Mouse (Mus musculus): ENCODE results near the gene Pcgf1. TPM values are rescaled to one million over a fixed set of nuclear protein-coding genes. Genes with fewer than 3 reads are reported as not detected.

Pcgf1 gene
- polyA plus RNA-seq (2011; ENCODE audit: insufficient read depth, insufficient read length, low read depth, missing spikeins) = 14.7 and 21.3 TPM in 2 replicates

DNA sequence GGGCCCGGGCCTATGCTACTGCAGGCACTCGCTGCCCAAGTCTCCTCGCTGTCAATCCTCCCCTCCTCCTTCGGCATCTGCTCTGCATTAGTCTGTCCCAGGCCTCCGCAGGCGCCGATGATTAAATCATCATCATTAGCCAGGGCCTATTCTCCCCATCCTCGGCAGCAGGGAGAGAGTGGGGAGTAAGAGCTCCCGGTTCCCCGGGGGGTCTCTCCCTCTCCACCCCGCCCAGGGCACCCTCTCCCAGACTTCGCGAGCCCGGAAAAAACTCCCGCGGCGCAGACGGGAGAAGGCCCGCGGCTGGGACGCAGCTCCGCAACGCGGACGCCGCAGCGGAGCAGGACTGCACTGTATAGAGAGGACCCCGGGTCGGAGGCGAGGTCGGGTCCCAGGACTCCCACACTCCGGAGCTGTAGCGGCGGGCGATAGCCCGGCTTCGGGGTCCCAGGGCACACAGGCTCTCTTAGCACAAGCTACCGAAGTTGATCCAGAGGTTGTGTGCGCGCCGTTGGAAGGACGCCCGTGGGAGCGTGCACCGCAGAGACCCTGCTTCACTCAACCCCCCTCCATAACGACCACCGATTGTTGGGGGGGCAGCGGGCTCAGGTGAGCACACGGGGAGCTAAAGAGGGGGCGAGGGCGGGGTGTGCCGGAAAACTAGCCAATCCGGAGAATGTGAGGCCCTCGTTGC is at the start of gene Pcgf1:
Gene Pcgf1, plus strand, starts transcription at position 240 of the 694 bp plus-strand sequence.
- Histone ChIP-seq H3K4me3 (ENCODE audit: low read depth, low read length) (peak within 1 kb of the TSS; percentile 89), H3K27me3 (ENCODE audit: control insufficient read depth, insufficient read depth, low read length, poor library complexity, severe bottlenecking) (no peaks in the 10 kb centered on the region), H3K9ac (ENCODE audit: low read depth, poor library complexity, severe bottlenecking) (peak within 1 kb of the TSS; percentile 63), H3K4me1 (ENCODE audit: control insufficient read depth, insufficient read depth, low read length) (no peaks in the 10 kb centered on the region), H3K9me3 (replicated peaks; ENCODE audit: control insufficient read depth, insufficient read depth, low read length, poor library complexity, severe bottlenecking) (no peaks in the 10 kb centered on the region), H3K27ac (ENCODE audit: insufficient read depth, low read length) (no peak within 1 kb of the TSS), H3K36me3 (ENCODE audit: control insufficient read depth, insufficient read depth, low read length, poor library complexity, severe bottlenecking) (peaks cover 3% of the 10 kb centered on the region; the same call in 1 of the 2 replicates)
- TF ChIP-seq EP300 (IDR thresholded peaks at IDR 0.05; ENCODE audit: insufficient read depth, low read depth, low read length) (no peak), POLR2A (IDR thresholded peaks at IDR 0.05; ENCODE audit: insufficient read depth, low read length) (no peak), CTCF (IDR thresholded peaks at IDR 0.05; ENCODE audit: low read depth, low read length) (no peak)

DNA sequence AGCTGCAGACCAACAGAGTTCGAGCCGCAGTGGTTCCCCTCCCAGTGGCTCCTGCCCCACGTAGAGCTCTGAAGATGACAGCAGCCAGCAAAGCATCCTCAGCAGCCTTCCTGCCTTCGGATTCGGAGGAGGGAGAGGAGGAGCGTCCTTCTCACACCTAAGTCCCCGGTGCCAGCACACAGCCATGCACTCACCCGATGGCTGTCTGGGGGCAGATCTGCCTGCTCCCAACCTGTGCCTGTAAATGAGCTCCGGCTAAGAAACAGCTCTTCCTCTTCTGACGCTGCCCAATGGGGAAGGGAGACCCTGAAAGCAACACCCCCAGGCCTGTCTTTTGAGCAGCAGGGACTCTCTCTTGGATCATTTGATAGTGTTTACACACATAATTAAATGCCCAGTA is 47.9 kb upstream of the Pcgf1 start:
- Histone ChIP-seq H3K4me3 (ENCODE audit: low read depth, low read length) (no peak overlapping the region), H3K4me1 (ENCODE audit: control insufficient read depth, insufficient read depth, low read length) (peaks cover 1% of the 10 kb centered on the region), H3K9ac (ENCODE audit: low read depth, poor library complexity, severe bottlenecking) (no peak overlapping the region), H3K36me3 (ENCODE audit: control insufficient read depth, insufficient read depth, low read length, poor library complexity, severe bottlenecking) (no peaks in the 10 kb centered on the region), H3K27me3 (ENCODE audit: control insufficient read depth, insufficient read depth, low read length, poor library complexity, severe bottlenecking) (no peaks in the 10 kb centered on the region), H3K27ac (ENCODE audit: insufficient read depth, low read length) (no peak overlapping the region), H3K9me3 (replicated peaks; ENCODE audit: control insufficient read depth, insufficient read depth, low read length, poor library complexity, severe bottlenecking) (no peaks in the 10 kb centered on the region)
- TF ChIP-seq EP300 (IDR thresholded peaks at IDR 0.05; ENCODE audit: insufficient read depth, low read depth, low read length) (no peak), POLR2A (IDR thresholded peaks at IDR 0.05; ENCODE audit: insufficient read depth, low read length) (no peak), CTCF (IDR thresholded peaks at IDR 0.05; ENCODE audit: low read depth, low read length) (no peak)

DNA sequence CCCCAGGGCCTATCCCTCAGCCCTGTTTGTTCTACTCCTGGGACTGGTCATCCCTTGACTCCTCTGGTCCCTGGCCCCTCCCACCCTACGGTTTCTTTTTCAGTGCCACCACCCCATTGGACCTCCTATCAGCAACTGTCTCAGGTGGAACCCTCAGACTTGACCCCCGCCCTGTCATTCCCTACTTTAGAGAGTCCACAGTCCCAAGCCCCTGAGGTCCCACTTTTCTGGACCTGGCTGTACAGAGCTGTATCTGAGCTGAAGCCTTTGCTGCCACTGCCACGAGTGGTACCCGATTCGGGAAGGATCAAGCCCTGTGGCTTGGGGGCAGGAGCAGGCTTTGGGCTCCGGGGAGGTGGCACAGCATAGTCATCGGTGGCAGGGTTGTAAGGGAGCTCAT is 46.6 kb upstream of the Pcgf1 start:
- Histone ChIP-seq H3K9me3 (replicated peaks; ENCODE audit: control insufficient read depth, insufficient read depth, low read length, poor library complexity, severe bottlenecking) (no peaks in the 10 kb centered on the region), H3K4me1 (ENCODE audit: control insufficient read depth, insufficient read depth, low read length) (peaks cover 1% of the 10 kb centered on the region), H3K4me3 (ENCODE audit: low read depth, low read length) (no peak overlapping the region), H3K27ac (ENCODE audit: insufficient read depth, low read length) (no peak overlapping the region), H3K36me3 (ENCODE audit: control insufficient read depth, insufficient read depth, low read length, poor library complexity, severe bottlenecking) (no peaks in the 10 kb centered on the region), H3K9ac (ENCODE audit: low read depth, poor library complexity, severe bottlenecking) (no peak overlapping the region), H3K27me3 (ENCODE audit: control insufficient read depth, insufficient read depth, low read length, poor library complexity, severe bottlenecking) (no peaks in the 10 kb centered on the region)
- TF ChIP-seq EP300 (IDR thresholded peaks at IDR 0.05; ENCODE audit: insufficient read depth, low read depth, low read length) (no peak), POLR2A (IDR thresholded peaks at IDR 0.05; ENCODE audit: insufficient read depth, low read length) (no peak), CTCF (IDR thresholded peaks at IDR 0.05; ENCODE audit: low read depth, low read length) (no peak)

DNA sequence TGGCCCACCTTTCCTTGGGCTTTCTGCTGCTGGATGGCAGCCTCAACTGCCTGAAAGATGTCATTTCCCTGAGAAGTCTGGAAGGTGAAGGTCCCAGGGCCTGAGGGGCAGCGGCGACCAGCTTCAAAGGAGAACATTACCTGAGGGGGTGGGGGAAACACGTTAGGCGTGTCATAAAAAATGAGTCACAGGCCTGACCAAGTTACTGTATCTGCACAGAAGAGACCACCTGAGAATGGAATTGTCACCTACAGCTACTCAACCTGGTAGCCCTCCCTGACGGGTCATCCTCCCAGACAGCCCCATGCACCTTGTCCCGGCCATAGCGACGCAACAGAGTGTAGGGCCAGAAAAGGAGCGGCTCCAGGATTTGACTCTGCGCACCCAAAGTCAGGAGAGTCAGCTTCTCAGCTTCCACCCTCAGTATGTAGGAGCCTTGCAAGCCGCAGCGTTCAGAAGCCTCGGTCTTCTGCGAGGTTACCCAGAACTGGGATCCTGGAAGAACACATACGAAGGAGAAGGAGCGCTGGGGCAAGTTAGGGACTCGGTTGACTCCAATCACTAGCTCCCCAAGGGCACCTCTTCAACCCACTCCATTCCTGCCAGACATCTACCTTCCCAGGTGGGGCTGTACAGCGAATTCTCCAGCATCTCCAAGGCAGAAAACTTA is 45.6 kb upstream of the Pcgf1 start:
- peaks cover 1% of the 10 kb centered on the region for H3K4me1 ChIP-seq (ENCODE audit: control insufficient read depth, insufficient read depth, low read length)
- H3K9me3 ChIP-seq (replicated peaks; ENCODE audit: control insufficient read depth, insufficient read depth, low read length, poor library complexity, severe bottlenecking) = no peaks in the 10 kb centered on the region
- TF ChIP-seq POLR2A (IDR thresholded peaks at IDR 0.05; ENCODE audit: insufficient read depth, low read length) (no peak), EP300 (IDR thresholded peaks at IDR 0.05; ENCODE audit: insufficient read depth, low read depth, low read length) (no peak), CTCF (IDR thresholded peaks at IDR 0.05; ENCODE audit: low read depth, low read length) (no peak)
- no peaks in the 10 kb centered on the region for H3K36me3 ChIP-seq (ENCODE audit: control insufficient read depth, insufficient read depth, low read length, poor library complexity, severe bottlenecking)
- H3K4me3 ChIP-seq (ENCODE audit: low read depth, low read length) = peak overlapping the region; percentile 84; the same call in 1 of the 2 replicates
- no peak overlapping the region for H3K27ac ChIP-seq (ENCODE audit: insufficient read depth, low read length)
- H3K27me3 ChIP-seq (ENCODE audit: control insufficient read depth, insufficient read depth, low read length, poor library complexity, severe bottlenecking) = no peaks in the 10 kb centered on the region
- H3K9ac ChIP-seq (ENCODE audit: low read depth, poor library complexity, severe bottlenecking) = peak overlapping the region; percentile 61; the same call in 1 of the 2 replicates

DNA sequence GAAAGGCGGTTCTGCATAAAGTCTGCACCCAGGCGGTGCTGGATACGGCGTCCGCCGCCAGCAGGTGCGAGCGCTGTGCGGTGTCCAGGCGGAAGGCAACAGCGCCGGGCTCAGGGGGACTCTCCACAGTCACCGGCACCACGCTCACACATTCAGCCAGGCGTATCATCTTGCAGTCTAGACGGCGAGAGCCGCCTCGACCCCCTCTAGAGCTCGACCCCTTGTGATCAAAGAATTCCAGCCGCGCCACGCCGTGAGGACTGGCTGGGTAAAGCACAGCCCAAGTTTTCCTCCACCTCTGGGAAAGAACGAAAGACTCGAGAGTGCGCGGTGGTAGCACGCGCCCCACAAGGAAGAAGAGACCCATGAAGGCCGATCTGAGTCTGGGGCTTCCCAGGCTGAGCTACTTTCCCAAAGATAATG is 44.9 kb upstream of the Pcgf1 start:
- no peaks in the 10 kb centered on the region for H3K27me3 ChIP-seq (ENCODE audit: control insufficient read depth, insufficient read depth, low read length, poor library complexity, severe bottlenecking)

More for the DNA sequence above, 44.9 kb upstream of the Pcgf1 start:
- TF ChIP-seq EP300 (IDR thresholded peaks at IDR 0.05; ENCODE audit: insufficient read depth, low read depth, low read length) = no peak
- no peak for TF ChIP-seq CTCF (IDR thresholded peaks at IDR 0.05; ENCODE audit: low read depth, low read length)
- no peak for TF ChIP-seq POLR2A (IDR thresholded peaks at IDR 0.05; ENCODE audit: insufficient read depth, low read length)
- peak overlapping the region; percentile 84 for H3K4me3 ChIP-seq (ENCODE audit: low read depth, low read length)
- H3K9me3 ChIP-seq (replicated peaks; ENCODE audit: control insufficient read depth, insufficient read depth, low read length, poor library complexity, severe bottlenecking) = no peaks in the 10 kb centered on the region
- no peaks in the 10 kb centered on the region for H3K36me3 ChIP-seq (ENCODE audit: control insufficient read depth, insufficient read depth, low read length, poor library complexity, severe bottlenecking)
- no peak overlapping the region for H3K27ac ChIP-seq (ENCODE audit: insufficient read depth, low read length)
- peaks cover 1% of the 10 kb centered on the region for H3K4me1 ChIP-seq (ENCODE audit: control insufficient read depth, insufficient read depth, low read length)
- peak overlapping the region; percentile 61 for H3K9ac ChIP-seq (ENCODE audit: low read depth, poor library complexity, severe bottlenecking)
